Mouse (Mus musculus): ENCODE measurements around the gene Methig1. TPM values are rescaled to one million over a fixed set of nuclear protein-coding genes. Genes with fewer than 3 reads are reported as not detected.
"Not testable (repeated sequence)": the region's sequence is repeated elsewhere in the genome, so short reads cannot be mapped to it uniquely, and the experiment has no call there.

Methig1 gene
- polyA plus RNA-seq, 1 experiment from 2014 or later: 0.19 TPM

- not testable (repeated sequence) for H3K27ac ChIP-seq (ENCODE audit: low read depth, low read length); DNase-seq (ENCODE audit: low spot score); H3K4me1 ChIP-seq (replicated peaks; ENCODE audit: control insufficient read depth, insufficient read depth, low read length); H3K36me3 ChIP-seq (ENCODE audit: control insufficient read depth, insufficient read depth, low read length); ATAC-seq (ENCODE audit: low FRiP score); H3K9me3 ChIP-seq (ENCODE audit: control insufficient read depth, low read length)
- peak within 1 kb of the TSS; percentile 92 for H3K9ac ChIP-seq (ENCODE audit: low read depth, low read length)
- WGBS: 45% methylated on average over 3 of the region's 3 CpGs
- peak within 1 kb of the TSS; percentile 98 for H3K4me3 ChIP-seq (ENCODE audit: low read depth, low read length)
- H3K4me2 ChIP-seq (replicated peaks; ENCODE audit: low read depth, low read length): peak within 1 kb of the TSS; percentile 87
- peaks cover 14% of the 10 kb centered on the region for H3K27me3 ChIP-seq (ENCODE audit: control insufficient read depth, insufficient read depth, low read length)
These were observed 68.8 kb downstream of the Methig1 start, which contains the start of gene Gm5475 for GRCm38 (mm10) chr15:100421758-100422197. Gene Gm5475 (plus strand): TSS chr15:100422147.

- H3K27me3 ChIP-seq (ENCODE audit: control insufficient read depth, insufficient read depth, low read length): peaks cover 14% of the 10 kb centered on the region
- H3K4me2 ChIP-seq (replicated peaks; ENCODE audit: low read depth, low read length): peak overlapping the region; percentile 66
- 0% methylated on average over 30 of the region's 44 CpGs for WGBS
- H3K36me3 ChIP-seq (ENCODE audit: control insufficient read depth, insufficient read depth, low read length): no peaks in the 10 kb centered on the region
- H3K4me3 ChIP-seq (ENCODE audit: low read depth, low read length): peak overlapping the region; percentile 98
- H3K27ac ChIP-seq (ENCODE audit: low read depth, low read length): no peak overlapping the region
- H3K9me3 ChIP-seq (ENCODE audit: control insufficient read depth, low read length): no peaks in the 10 kb centered on the region
- peak overlapping the region; percentile 92 for H3K9ac ChIP-seq (ENCODE audit: low read depth, low read length)
- H3K4me1 ChIP-seq (replicated peaks; ENCODE audit: control insufficient read depth, insufficient read depth, low read length): peaks cover 4% of the 10 kb centered on the region
- peak; percentile 77 for ATAC-seq (ENCODE audit: low FRiP score)
- DNase-seq (ENCODE audit: low spot score): peak; percentile 62
These were observed 69.5 kb downstream of the Methig1 start for GRCm38 (mm10) chr15:100422476-100422875.

DNA sequence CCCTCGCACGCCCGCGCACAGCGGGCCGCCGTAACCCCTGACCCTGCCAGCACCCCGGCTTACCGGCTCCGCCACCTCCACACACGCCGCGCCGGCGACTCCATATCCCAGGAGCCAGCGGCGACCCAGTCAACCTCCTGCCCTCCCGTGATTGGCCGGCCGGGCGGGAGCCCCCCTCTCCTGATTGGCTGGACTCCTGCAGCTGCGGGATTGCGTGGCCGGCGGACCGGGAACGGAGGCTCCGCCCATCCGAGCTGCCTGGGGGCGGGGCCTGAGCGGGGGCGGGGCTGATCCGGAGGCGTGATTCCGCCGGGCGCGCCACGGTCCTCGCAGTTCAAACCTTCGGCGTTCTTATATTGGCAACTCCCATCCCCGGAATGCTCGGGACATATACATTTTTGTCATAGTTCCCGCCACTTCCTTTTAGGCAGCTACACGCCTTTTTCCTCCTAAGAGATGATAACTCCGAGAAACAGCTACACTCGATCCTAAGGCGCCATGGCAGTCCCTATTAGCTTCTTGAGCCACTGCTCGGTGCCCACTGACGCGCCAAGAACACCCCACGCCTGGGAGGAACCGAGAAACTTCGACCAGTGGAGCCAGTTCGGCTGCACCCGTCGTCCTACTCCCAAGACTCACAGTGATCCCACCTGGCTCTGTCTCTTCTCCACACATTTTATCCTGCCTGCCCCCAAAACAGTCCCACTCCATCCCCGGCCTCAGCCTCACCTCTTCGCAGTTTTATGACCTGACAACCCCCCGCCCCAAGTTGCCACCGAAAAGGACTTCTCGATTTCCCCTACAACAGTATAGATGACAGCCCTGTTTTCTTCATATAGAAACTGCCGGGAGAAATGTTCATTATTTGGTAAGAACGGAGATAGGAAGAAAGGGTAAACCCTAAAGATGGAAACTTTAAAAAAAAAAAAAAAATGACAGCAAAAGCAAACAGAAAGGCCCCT lies 70.2 kb downstream of the Methig1 start:
- Histone ChIP-seq H3K27me3 (ENCODE audit: control insufficient read depth, insufficient read depth, low read length) (peaks cover 14% of the 10 kb centered on the region), H3K4me1 (replicated peaks; ENCODE audit: control insufficient read depth, insufficient read depth, low read length) (peaks cover 4% of the 10 kb centered on the region; the same call in 1 of the 2 replicates), H3K36me3 (ENCODE audit: control insufficient read depth, insufficient read depth, low read length) (no peaks in the 10 kb centered on the region), H3K27ac (ENCODE audit: low read depth, low read length) (no peak overlapping the region), H3K9me3 (ENCODE audit: control insufficient read depth, low read length) (no peaks in the 10 kb centered on the region), H3K4me2 (replicated peaks; ENCODE audit: low read depth, low read length) (peak overlapping the region; percentile 87), H3K9ac (ENCODE audit: low read depth, low read length) (peak overlapping the region; percentile 92), H3K4me3 (ENCODE audit: low read depth, low read length) (peak overlapping the region; percentile 98)
- DNase-seq (ENCODE audit: low spot score): peak; percentile 94
- ATAC-seq (ENCODE audit: low FRiP score): peak; percentile 99
- WGBS: 2% methylated on average over 53 of the region's 65 CpGs

DNA sequence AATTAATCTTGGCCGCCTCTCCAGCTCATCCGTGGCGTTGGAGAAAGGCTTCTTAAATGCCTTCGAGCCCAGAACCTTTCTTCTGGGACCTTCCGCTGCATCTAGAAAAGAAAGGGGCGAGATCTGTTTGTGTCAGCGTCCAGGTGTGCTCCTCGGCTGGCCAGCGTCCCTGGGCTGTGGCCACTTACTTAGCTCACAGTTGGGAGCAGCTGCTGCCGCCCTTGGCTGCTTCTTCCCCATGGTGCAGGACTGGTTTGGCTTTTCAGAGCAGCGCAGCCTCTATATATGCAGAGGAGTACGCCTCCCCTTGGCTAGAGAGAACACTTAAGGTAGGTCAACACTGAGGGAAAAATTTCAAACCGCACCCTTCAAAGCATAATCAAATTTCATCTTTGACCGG lies 71.0 kb downstream of the Methig1 start:
- ATAC-seq (ENCODE audit: low FRiP score) (no peak), DNase-seq (ENCODE audit: low spot score) (peak; percentile 44)
- no peaks in the 10 kb centered on the region for H3K9me3 ChIP-seq (ENCODE audit: control insufficient read depth, low read length)
- no peak overlapping the region for H3K9ac ChIP-seq (ENCODE audit: low read depth, low read length)
- H3K27ac ChIP-seq (ENCODE audit: low read depth, low read length): no peak overlapping the region
- H3K4me2 ChIP-seq (replicated peaks; ENCODE audit: low read depth, low read length): peak overlapping the region; percentile 87
- peaks cover 4% of the 10 kb centered on the region; the same call in 1 of the 2 replicates for H3K4me1 ChIP-seq (replicated peaks; ENCODE audit: control insufficient read depth, insufficient read depth, low read length)
- WGBS: 2% methylated on average over 14 of the region's 14 CpGs
- H3K36me3 ChIP-seq (ENCODE audit: control insufficient read depth, insufficient read depth, low read length): no peaks in the 10 kb centered on the region
- peak overlapping the region; percentile 98; the same call in 1 of the 2 replicates for H3K4me3 ChIP-seq (ENCODE audit: low read depth, low read length)
- H3K27me3 ChIP-seq (ENCODE audit: control insufficient read depth, insufficient read depth, low read length): peaks cover 14% of the 10 kb centered on the region

GRCm38 (mm10) chr15:100424396-100425122 lies 71.6 kb downstream of the Methig1 start, which contains the start of gene Slc11a2:
Gene Slc11a2 (minus strand): TSS chr15:100425072.
- 31% methylated on average over 17 of the region's 17 CpGs for WGBS
- H3K4me2 ChIP-seq (replicated peaks; ENCODE audit: low read depth, low read length): peak within 1 kb of the TSS; percentile 87
- DNase-seq (ENCODE audit: low spot score) (peak; percentile 41), ATAC-seq (ENCODE audit: low FRiP score) (no peak)
- peaks cover 4% of the 10 kb centered on the region; the same call in 1 of the 2 replicates for H3K4me1 ChIP-seq (replicated peaks; ENCODE audit: control insufficient read depth, insufficient read depth, low read length)
- H3K36me3 ChIP-seq (ENCODE audit: control insufficient read depth, insufficient read depth, low read length): no peaks in the 10 kb centered on the region
- H3K4me3 ChIP-seq (ENCODE audit: low read depth, low read length): peak within 1 kb of the TSS; percentile 1
- no peak within 1 kb of the TSS for H3K9ac ChIP-seq (ENCODE audit: low read depth, low read length)
- peaks cover 14% of the 10 kb centered on the region for H3K27me3 ChIP-seq (ENCODE audit: control insufficient read depth, insufficient read depth, low read length)
- H3K9me3 ChIP-seq (ENCODE audit: control insufficient read depth, low read length): no peaks in the 10 kb centered on the region
- no peak within 1 kb of the TSS for H3K27ac ChIP-seq (ENCODE audit: low read depth, low read length)

GRCm38 (mm10) chr15:100428296-100428905 lies 75.5 kb downstream of the Methig1 start:
- no peak overlapping the region for H3K9ac ChIP-seq (ENCODE audit: low read depth, low read length)
- H3K27me3 ChIP-seq (ENCODE audit: control insufficient read depth, insufficient read depth, low read length): peaks cover 14% of the 10 kb centered on the region
- 88% methylated on average over 13 of the region's 13 CpGs for WGBS
- no peak for DNase-seq (ENCODE audit: low spot score)
- H3K9me3 ChIP-seq (ENCODE audit: control insufficient read depth, low read length): no peaks in the 10 kb centered on the region
- no peak overlapping the region for H3K27ac ChIP-seq (ENCODE audit: low read depth, low read length)
- H3K4me2 ChIP-seq (replicated peaks; ENCODE audit: low read depth, low read length): no peak overlapping the region
- ATAC-seq (ENCODE audit: low FRiP score): no peak
- peaks cover 2% of the 10 kb centered on the region; the same call in 1 of the 2 replicates for H3K4me1 ChIP-seq (replicated peaks; ENCODE audit: control insufficient read depth, insufficient read depth, low read length)
- H3K36me3 ChIP-seq (ENCODE audit: control insufficient read depth, insufficient read depth, low read length): no peaks in the 10 kb centered on the region
- no peak overlapping the region for H3K4me3 ChIP-seq (ENCODE audit: low read depth, low read length)

- Histone ChIP-seq H3K4me2 (replicated peaks; ENCODE audit: low read depth, low read length) (no peak overlapping the region), H3K27ac (ENCODE audit: low read depth, low read length) (no peak overlapping the region), H3K4me1 (replicated peaks; ENCODE audit: control insufficient read depth, insufficient read depth, low read length) (no peaks in the 10 kb centered on the region), H3K36me3 (ENCODE audit: control insufficient read depth, insufficient read depth, low read length) (no peaks in the 10 kb centered on the region), H3K9me3 (ENCODE audit: control insufficient read depth, low read length) (no peaks in the 10 kb centered on the region), H3K4me3 (ENCODE audit: low read depth, low read length) (no peak overlapping the region), H3K9ac (ENCODE audit: low read depth, low read length) (no peak overlapping the region), H3K27me3 (ENCODE audit: control insufficient read depth, insufficient read depth, low read length) (peaks cover 4% of the 10 kb centered on the region; the same call in 1 of the 2 replicates)
- no peak for DNase-seq (ENCODE audit: low spot score)
- WGBS: 84% methylated on average over 11 of the region's 11 CpGs
- no peak for ATAC-seq (ENCODE audit: low FRiP score)
These were observed 77.1 kb downstream of the Methig1 start for GRCm38 (mm10) chr15:100429959-100430565.

DNA sequence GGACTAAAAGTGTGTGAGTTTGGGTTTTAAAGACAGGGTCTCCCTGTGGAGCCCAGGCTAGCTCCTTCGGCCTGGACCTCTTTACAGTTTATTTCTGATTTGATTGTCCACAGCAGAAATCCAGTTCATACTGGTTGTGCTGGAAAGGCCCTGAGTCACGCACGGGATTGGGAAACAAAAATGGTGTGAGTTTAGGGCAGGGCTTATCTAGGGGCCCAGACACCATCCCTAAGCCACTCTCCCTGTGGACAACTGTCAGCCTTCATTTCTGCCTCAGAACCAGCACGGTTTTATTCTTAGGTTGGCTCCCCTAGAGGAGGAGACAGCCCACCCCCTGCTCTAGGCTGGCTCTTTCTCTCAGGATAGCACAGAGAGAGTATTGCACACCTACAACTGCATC lies 80.3 kb downstream of the Methig1 start:
- ATAC-seq (ENCODE audit: low FRiP score) (no peak), DNase-seq (ENCODE audit: low spot score) (no peak)
- Histone ChIP-seq H3K27me3 (ENCODE audit: control insufficient read depth, insufficient read depth, low read length) (no peaks in the 10 kb centered on the region), H3K4me2 (replicated peaks; ENCODE audit: low read depth, low read length) (no peak overlapping the region), H3K9ac (ENCODE audit: low read depth, low read length) (no peak overlapping the region), H3K36me3 (ENCODE audit: control insufficient read depth, insufficient read depth, low read length) (no peaks in the 10 kb centered on the region), H3K4me3 (ENCODE audit: low read depth, low read length) (no peak overlapping the region), H3K9me3 (ENCODE audit: control insufficient read depth, low read length) (no peaks in the 10 kb centered on the region), H3K27ac (ENCODE audit: low read depth, low read length) (no peak overlapping the region), H3K4me1 (replicated peaks; ENCODE audit: control insufficient read depth, insufficient read depth, low read length) (no peaks in the 10 kb centered on the region)
- 70% methylated on average over 4 of the region's 4 CpGs for WGBS

Measured in hindbrain, embryonic 11.5 days (tissue).